Mouse (Mus musculus) E14TG2a.4 (cell line): ENCODE measurements at regions not wholly inside any gene's neighbourhood (a gene's known extent, or its start where the extent isn't known, plus 50 kb on each side); places are given as distances from the start of the nearest gene placed in this dataset.
"Not testable (repeated sequence)": the region's sequence is repeated elsewhere in the genome, so short reads cannot be mapped to it uniquely, and the experiment has no call there.

Source experiments
- CTCF ChIP-seq: conservative IDR thresholded peaks from 2 replicates; pipeline ENCODE4 v1.5.1; 2014; ENCODE audit warnings: low read length
- NANOG ChIP-seq: IDR thresholded peaks from 2 replicates; pipeline ENCODE4 v1.6.1; 2014; ENCODE audit warnings: borderline replicate concordance, low read length, mixed read lengths

GRCm38 (mm10) chr11:20393302-20393701 is 60.8 kb upstream of the Slc1a4 start:
- not testable (repeated sequence) for TF ChIP-seq CTCF, NANOG
